Mouse (Mus musculus): Measurements from ENCODE around the gene Tmem255b. TPM values are rescaled to one million over a fixed set of nuclear protein-coding genes. Genes with fewer than 3 reads are reported as not detected.
A peak's percentile ranks its signal among the peaks of the same experiment; 100 is the strongest.

Gene Tmem255b
- total RNA-seq, 2 experiments from 2014 or later: 1.7 to 3.3 TPM

DNA sequence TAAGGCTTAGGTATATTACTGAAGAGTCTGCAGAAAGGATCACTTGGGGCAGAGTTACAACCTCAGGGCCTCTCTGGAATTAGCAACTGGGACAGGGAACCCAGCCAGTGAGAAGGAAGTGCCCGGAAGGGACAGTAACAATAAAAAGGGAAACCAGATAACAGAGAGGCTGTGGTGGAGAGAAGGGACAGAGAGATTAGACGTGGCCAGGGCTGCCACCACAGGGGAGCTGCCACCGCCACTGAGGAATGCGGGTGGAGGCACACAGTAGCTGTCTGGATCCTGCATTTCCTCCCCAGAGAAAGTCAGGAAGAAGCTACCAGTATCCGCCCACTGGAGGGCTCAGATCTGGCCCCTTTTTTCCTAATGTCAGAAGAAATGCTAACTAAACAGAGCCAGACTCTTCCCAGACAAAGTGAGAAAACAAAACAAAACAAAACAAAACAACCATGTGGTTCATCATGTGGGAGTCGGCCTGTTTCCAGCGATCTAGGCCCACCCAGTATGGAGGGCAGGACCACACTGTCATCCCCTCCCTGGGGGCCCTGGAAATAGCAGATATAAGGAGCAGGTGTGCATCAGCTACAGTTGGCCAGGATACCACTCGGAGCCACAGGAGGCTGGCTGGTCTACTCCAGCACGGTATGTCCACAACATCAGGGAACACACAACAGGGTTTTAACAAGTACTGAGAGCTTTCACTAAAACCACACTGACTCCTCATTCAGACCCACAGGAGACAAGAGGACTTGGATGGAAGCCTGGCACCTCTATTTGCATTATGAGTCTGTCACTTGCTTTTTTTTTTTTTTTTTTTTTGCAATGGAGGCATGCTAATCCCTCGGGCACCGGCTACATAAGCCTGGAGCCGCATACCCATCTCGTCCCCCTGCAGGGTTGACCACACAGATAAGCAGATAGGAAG is 55.3 kb downstream of the Tmem255b start:
- no peak for DNase-seq (ENCODE audit: low spot score in 2 of 2)

DNA sequence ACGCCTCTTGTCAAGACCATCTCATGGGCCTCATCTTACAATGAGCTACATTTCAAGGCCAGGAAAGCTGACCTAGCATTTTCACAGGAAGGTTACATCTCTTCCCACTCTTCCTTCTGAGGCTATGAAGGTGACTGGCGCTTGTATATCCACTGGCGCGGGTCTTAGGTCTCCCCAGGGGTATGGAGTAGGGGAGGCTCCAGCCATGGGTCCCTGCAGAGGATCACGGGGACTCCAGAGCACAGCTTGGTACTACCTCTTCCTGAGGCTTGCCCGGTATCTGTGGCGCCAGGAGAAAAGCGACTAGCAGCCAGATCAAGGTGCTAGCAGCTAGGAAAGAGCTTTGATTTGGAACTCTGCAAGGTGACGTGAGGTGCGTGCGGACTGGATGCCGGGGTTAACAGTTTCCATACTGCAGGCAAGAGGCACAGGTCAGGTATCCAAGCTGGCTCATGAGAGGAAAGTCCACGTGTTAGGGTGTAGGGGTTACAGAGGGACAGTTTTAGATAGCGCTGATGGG is 56.6 kb downstream of the Tmem255b start:
- DNase-seq (ENCODE audit: low spot score in 2 of 2): no peak

DNA sequence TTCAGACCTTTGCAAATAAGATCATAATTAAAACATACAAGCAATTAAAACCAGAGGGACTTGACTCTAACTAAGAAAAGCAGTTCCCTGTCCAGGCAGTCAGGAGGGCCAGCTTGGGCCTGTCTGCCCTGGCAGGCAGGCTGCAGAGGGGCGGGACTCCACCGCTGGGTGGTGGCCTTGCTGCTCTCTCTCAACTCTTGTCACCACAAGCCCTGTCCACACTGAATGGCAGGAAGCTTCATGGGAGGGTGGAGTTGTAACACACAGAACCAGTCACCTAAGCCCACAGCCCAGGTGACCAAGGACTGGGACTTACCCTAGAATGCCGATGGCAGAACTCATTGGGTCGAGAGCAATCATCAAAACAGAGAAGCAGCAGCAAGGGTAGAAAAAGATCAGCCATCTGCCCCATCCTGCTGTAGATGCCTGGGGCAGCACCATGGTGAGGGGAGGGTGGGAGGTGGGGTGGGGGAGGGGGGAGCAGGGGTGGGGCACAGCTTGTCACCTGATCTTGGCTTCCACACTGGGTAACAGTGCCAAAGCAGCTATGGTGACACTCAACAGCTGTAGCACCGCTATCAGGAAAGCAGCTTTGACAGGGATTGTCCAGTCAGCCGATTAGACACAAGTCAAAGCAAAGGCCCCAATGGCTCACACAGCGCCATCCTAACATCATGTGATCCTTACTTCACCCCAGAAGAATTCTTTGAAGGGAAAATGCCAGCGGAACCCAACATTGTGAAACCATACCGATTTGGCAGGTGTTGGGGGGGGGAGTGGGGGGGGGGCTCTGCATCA is 57.4 kb downstream of the Tmem255b start:
- DNase-seq (ENCODE audit: low spot score in 2 of 2): no peak

DNA sequence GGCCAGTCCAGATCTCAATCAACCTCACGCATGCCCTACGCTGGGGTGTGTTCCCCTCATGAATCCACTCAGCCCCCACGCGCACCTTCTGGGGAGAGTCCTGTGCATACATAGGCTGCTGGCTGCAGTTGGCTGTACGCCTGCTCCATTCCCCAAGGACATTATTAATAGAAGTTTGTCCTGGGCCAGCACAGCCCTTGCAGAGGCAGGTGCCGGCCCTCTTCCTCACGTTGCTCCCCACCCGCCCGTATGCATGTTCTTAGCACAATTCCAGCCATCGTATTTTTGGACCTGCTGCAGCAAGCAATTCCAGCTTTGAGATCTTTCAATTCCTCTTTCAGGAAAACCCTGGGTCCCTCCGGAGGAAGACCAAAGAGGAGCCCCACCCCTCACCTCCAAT is 58.0 kb downstream of the Tmem255b start:
- DNase-seq (ENCODE audit: low spot score in 2 of 2): no peak

DNA sequence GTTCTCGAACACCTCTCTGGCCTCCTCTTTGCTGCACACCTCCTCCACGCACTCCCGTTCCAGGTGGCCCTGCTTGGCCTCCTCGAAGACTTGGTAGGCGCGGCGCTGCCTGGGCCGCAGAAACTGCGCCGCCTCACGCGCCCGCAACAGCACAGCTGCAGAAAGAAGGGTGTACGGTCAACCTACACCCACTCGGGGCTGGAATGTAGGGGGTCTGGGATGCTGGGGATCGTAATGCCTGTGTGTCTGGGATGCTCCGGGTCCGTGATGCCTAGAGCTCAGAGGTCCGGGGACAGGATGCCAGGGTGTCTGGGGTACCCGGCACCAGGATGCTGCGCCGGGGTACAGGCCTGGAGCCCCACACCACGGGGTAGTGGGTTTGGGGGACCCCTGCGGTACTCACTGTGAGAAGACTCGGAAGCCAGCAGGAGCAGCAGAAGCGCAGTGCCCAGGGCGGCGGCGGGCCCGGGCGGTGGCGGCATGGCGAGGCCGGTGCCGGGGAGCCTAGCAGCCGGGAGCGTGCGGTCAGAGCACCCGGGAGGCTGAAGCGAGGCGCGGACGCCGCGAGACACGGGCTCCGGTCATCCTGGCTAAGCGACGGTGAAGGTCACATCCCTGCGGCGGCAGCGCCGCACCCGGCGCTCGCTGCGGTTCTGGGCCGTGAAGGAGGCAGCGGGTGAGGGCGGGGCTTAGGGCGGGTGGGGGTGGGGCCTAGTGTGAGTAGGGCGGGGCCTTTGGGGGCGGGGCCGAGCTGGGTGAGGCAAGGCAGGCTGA is 59.1 kb downstream of the Tmem255b start, which contains the start of gene Gas6:
TSS of gene Gas6 (minus strand) at position 633 of the 774 bp plus-strand sequence.
- DNase-seq (ENCODE audit: low spot score in 2 of 2): no peak

DNA sequence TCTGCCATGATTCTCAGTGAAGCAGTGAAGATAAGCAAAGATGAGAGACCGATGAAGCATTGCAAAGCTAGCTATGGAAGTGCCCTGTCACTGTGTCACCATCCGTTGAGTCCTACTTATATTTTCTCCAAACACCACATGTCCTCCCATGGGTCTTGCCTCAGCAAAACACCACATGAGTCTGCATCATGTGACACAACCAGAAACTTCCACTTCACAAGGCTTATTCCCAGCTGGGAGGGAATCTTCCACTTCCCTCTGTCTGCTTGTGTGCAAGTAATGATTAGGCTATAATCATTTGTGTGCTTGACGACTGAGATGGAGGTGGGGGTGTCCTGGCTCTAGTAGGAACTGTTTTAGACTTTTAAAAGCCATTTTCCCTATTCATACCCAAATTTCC is 66.2 kb downstream of the Tmem255b start:
- no peak for DNase-seq (ENCODE audit: low spot score in 2 of 2)

DNA sequence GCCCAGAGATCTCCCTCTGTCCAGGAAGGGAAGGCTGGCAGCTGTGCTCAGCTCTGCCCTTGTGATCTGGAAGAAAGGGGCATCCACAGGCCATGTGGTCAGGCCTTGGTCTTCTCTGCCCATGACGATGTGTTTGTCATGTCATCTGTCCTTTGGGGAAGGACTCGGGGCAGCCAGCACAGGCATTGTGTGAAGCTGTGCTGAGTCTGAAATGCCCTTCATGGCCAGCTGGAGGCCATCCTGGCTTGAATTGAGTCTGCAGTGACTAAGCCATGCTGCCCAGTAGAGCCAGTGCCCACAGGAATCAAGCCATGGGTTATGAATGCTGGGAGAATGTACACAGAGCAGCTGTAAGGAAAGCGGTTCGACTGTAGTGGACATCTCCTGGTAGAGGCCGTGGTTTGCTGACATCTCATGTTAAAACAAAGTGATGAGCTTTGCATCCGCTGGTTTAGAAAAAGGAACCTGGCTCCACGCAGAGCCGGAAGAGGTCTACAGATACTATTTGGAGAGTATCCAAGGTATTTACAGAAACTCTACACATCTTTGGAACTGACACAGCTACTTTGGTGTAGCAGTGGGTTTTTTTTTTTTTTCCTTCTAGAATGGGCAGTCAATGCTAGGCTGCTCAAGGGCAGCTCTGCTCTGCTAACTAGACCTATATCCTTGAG is 69.1 kb downstream of the Tmem255b start:
- no peak for DNase-seq (ENCODE audit: low spot score in 2 of 2)

DNA sequence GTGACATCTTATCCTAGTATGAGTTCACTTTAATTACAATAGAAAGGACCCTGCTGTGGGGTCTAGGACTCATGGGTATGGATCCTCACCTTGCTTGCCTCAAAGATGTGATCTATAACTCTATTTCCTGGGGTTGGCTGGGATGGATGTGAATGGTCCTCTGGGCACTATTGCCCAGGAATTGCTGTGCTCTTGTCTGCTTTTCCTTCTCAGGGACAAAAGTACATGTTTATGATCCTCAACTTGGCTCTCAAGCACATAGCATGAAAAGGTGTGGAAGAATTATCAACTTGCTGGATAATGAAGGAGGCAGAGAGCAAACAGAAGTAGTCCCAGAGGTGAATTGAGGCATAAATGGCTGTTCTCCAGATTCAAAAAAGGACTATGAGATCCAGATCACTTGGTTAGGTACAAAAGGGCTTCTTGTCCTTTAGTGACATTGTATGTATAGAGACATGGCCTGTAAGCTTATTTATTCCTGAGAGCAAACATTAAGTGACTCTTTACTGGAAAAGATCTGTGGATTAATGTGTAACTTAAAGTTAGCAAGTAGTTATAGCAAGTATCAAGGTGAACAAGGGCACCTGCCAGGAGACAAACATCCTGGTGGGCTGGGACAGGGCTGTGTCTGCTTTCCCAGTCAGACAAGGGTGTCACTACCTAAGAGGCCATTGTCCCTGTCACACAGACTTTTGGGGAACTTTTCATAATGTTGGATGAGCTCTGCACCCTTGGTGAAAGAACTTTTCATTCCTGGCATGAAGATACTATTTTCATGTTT is 70.1 kb downstream of the Tmem255b start:
- no peak for DNase-seq (ENCODE audit: low spot score in 2 of 2)

DNA sequence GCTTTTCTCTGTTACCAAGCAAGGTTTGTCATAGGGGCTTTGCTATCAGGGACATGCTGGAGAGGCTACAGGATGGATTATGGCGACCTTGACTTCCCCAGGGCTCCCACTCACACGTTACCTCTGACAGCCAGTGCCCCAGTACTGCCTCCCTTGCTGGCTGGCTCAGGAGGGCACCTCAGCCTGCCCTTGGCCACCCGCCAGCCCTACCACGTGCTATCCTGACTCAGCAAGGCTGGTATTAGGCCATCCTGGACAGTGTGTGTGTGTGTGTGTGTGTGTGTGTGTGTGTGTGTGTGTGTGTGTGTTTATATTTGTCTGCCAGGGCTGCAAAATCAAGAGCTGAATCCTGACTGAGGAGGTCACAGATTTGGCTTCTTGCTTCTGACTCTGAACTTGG is 71.9 kb downstream of the Tmem255b start:
- peak; percentile 88 to 90 for DNase-seq (ENCODE audit: low spot score in 2 of 2)

DNA sequence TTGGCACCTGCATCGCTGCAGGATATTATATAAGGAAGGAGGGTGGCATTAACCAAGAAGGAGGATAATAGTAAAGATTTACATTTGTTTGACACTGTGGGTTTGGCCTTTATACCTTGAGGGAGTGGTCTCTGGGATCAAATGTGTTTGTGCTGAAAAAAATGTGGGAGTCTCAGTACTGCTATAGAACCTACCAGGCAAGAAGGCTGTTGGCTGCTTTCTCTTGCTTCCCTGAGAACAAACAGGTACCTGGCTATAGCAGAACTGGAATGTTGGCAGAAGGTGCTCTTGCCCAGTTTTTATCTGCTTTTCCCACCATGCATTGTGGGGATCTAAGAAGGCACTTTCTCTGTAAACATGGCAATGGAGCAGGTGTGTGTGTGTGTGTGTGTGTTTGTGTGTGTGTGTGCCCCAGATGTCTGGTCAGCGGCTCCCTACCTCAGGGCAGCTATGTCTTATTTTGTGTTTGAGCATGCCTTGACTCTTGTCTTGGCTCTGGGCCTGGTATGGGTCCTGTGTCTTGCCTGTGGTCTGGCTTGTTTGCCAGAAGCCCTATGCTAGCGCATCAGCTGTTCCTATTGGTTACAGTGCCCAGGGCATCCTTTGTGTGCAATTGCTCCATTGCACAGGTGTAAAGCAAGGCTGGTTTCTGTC is 72.4 kb downstream of the Tmem255b start:
- no peak for DNase-seq (ENCODE audit: low spot score in 2 of 2)

DNA sequence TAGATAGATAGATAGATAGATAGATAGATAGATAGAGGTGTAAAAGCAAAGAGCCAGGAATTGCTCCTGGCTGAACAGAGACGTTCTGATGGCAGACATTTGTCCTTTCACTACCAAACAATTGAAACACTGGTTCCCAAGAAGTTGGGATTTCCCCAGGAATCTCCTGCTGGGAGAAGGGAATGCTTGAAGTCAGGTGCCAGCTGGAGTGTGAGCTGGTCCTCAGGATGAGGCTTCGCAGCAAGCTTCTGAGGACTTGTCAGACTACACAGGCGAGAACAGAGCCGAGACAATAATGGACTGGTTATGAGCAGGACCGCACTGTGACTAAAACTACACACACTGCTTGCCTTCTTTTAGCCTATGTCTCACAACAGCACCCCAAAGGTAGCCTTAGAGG is 77.0 kb downstream of the Tmem255b start:
- no peak for DNase-seq (ENCODE audit: low spot score in 2 of 2)

DNA sequence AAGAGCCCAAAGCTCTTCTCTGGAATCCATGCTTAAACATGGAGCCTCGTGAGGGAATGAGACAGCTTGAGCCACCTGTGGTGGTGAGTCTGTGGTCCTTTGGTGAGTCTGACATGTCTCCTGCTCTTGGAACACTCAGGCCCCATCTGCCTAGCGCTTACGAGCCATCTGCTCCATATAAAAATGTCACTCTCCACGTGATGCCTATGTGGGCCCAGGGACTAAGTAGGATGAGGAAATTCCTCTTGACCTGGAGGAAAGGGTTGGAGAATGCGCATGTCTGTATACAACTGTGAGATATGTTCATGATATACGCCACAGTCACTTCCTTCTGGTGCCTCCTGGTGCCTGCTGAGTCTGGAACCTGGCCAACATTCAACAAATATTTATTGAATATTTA is 77.7 kb downstream of the Tmem255b start:
- DNase-seq (ENCODE audit: low spot score in 2 of 2): no peak

DNA sequence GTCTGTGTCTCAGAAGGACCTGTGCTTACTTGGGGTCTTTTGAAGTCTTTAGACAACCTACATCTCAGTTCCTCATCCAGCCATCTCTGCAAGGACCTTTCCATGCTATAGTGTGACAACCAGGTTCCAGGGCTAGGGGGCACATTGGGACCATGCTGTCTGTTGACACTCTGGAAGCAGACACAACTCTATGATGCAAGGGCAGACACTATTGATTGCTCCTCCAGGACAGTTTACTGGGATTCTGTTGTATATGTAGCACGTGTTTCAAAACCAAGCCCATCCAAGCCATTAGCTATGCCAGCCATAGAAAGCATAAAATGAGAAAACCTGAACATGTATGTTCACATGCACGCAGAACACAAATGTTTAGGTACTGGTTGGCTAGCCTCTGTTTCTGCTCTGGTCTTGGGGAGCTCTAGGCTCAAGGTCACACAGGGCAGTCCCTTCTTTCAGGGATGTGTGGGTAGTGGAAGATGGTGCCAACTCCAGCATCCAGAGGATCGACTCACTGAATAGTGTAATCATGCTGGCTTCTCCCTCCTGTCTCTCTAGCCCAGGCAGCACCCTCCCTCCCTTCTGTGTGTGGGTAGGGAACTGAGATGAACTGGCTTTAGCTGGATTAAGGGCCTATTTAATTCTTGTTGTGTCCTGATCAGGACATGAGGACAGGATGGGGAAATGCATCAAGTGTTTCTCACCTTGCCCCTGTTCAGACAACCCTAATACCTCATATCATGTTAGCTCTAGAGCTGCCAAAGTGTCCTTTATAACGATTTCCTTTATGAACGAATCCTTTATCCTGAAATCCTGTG is 78.8 kb downstream of the Tmem255b start:
- no peak for DNase-seq (ENCODE audit: low spot score in 2 of 2)

DNA sequence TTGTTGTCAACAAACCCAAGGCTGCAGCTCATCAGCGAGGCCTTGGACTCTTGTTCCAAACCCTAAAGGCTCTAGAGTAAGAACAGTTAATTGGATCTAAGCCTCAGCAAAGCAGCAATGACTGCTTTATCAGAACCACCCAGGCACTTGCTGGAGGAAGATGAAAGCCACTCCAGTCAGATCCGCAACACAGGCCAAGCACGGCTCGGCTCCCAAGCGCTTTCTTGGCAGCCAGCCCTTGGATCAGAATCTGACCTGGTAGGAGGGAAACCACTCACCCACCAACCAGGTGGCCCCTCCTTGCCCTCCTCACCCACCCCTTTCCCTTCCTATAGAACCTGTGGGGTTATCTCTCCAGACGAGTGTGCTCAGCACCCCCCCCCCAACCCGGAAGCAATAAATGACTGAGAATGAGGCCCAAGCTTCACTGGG is 81.0 kb downstream of the Tmem255b start:
- no peak for DNase-seq (ENCODE audit: low spot score in 2 of 2)

DNA sequence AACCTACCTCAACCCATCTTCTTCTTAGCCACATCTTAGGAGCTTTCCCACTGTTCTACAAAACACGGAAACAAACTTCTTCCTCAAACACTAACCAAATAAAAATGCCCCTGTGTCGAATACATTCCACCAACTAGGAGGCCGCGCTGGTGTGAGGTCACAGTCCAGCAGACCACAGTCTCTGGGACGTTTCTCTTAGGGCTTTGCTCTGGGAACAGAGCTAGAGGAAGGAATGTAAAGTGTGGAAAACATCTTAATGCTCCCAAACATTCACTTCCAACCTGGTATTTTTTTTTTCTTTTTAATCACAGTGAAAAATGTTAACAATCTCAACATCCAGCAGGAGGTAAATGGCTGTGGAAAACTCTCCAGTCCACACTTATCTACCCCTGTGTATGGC is 81.7 kb downstream of the Tmem255b start:
- no peak for DNase-seq (ENCODE audit: low spot score in 2 of 2)

DNA sequence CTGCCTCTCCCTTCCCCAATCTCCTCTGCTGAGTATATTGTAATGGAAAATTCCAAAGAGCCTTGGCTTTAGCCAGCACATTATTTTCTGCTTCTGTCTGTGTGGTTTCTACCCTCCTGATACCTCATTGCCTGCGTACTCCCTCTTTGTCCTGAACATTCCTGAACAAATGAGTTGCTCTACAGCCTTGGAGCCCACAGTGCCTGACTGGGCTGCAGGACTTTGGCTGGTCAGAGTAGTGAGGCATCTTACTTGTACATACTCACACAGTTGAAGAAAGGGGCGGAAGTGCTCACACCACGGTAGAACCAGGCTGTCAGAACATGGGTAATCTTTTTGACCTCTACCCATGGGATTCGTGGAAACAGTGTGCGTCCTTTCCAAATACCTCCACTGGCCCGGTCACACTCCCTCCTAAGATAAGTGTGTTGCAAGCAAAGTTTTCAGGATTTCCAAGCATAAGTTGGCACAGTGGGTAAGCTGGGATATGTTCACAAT is 82.3 kb downstream of the Tmem255b start:
- DNase-seq (ENCODE audit: low spot score in 2 of 2): no peak

All from adrenal gland, postnatal 4 days (tissue).